Mouse (Mus musculus) brain, adult 2 months (tissue): ENCODE data around the gene Gm13119.
"Not testable (repeated sequence)": the region's sequence is repeated elsewhere in the genome, so short reads cannot be mapped to it uniquely, and the experiment has no call there.

ENCODE experiments used
- DNase-seq: peaks from one replicate; pipeline ENCODE4 v3.0.0; 2011; ENCODE audit warnings: low read depth, low spot score

Gm13119 gene

GRCm38 (mm10) chr4:144357642-144358041 lies at the start of gene Gm13119:
Gene Gm13119 (plus strand): TSS chr4:144357942.
- DNase-seq = not testable (repeated sequence)

GRCm38 (mm10) chr4:144312666-144313460 lies 44.9 kb upstream of the Gm13119 start:
- not testable (repeated sequence) for DNase-seq

GRCm38 (mm10) chr4:144329949-144330348 lies 27.8 kb upstream of the Gm13119 start, which contains the start of gene Gm13128:
Gene Gm13128 (plus strand): TSS chr4:144330249.
- not testable (repeated sequence) for DNase-seq

GRCm38 (mm10) chr4:144335856-144336255 lies 21.9 kb upstream of the Gm13119 start:
- DNase-seq = not testable (repeated sequence)

GRCm38 (mm10) chr4:144377911-144378310 lies 20.2 kb downstream of the Gm13119 start, which contains the start of gene Pramef20:
Gene Pramef20 (minus strand): TSS chr4:144377933.
- DNase-seq = no peak

- no peak for DNase-seq
Observed at GRCm38 (mm10) chr4:144396316-144396715, 38.6 kb downstream of the Gm13119 start.

GRCm38 (mm10) chr4:144402712-144403111 lies 45.0 kb downstream of the Gm13119 start:
- no peak for DNase-seq

- no peak for DNase-seq
Observed at GRCm38 (mm10) chr4:144404456-144405086, 46.8 kb downstream of the Gm13119 start.

- DNase-seq = no peak
Observed at GRCm38 (mm10) chr4:144406261-144406660, 48.5 kb downstream of the Gm13119 start.

GRCm38 (mm10) chr4:144408290-144408689 lies 50.5 kb downstream of the Gm13119 start, which contains the start of gene Pramef12:
Gene Pramef12 (minus strand): TSS chr4:144408464.
- no peak for DNase-seq
